Mouse (Mus musculus) yolk sac, embryonic 10.5 days (tissue): Measurements from ENCODE around the gene Faf1.
A peak's percentile ranks its signal among the peaks of the same experiment; 100 is the strongest.

ENCODE experiments used
- DNase-seq: peaks from one replicate; pipeline ENCODE4 v3.0.0-alpha.2; 2017; ENCODE audit warnings: low spot score

Gene Faf1

DNA sequence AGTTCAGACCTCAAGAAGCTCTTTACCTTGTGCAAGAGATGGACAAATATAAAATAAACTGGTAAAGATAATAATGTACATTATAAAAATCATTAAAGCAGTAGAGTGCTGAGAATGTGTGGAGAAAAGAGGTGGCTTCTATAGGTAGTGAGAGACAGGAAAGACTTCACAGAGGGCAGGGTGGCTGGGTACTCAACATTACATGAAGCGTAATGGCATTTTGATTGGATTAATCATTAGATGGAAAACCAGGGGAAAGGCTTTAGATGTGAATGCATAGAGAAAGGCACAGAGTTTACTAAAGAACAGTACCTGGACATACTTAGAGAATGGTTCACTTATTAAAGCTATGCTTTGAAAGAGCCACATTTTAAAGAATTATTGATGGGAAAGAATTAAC is 252.7 kb downstream of the Faf1 start:
- DNase-seq = no peak

GRCm38 (mm10) chr4:109930445-109930844 is 254.1 kb downstream of the Faf1 start:
- DNase-seq = no peak

DNA sequence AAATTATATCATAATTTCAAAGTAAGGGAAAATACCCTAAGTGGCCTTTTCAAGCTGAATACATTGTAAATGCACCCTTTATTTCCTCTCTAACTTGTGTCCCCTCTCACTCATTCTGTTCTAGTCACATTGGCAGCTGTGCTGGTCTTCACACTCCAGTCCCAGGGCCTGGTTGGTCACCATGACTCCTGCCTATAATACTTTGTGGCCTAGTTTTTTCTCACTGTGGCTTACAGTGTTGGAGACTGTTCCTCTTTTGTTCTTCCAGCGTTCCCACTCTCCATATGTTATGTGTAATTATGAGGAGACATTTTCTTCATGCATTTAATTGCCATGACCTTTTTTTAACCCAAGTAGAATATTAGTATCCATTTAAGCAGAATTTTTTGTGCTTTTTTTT is 254.5 kb downstream of the Faf1 start:
- DNase-seq = no peak

GRCm38 (mm10) chr4:109936557-109936956 is 260.2 kb downstream of the Faf1 start:
- DNase-seq = no peak

GRCm38 (mm10) chr4:109939291-109939690 is 262.9 kb downstream of the Faf1 start:
- no peak for DNase-seq

DNA sequence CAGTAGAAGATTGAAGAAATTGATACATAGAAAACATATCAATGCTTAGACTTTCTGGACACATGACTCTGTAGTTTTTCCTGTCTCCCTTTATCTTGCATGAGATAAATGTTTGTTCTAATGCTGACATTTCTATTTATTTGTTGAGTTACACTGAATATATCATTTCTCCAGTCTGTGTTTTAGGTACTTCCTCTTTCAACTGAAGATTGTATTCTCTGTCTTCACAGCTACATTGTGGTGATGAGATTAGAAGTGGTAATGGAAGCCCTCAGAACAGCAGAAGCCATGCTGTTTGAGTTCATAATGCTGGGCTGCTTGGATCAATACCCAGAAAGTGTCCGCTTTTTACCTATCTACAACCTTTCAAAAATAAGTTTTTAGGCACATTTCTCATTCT is 269.2 kb downstream of the Faf1 start:
- no peak for DNase-seq

DNA sequence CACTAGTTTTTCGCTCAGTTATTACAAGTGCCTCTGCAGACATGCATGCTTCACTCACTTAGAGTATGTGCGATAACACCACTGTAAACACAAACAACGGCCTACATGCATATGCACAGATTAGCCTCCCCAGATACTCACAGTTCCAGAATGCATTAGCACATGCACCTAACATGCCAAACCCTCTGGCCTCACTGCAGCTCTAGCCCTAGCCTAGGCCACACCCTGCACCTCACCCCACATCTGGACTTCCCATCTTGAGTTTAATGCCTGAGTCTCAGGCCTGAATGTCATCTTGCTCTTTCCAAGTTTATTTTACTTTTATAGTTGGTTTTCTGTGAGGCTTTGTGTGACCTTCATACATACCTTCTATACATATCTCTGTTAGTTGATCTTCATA is 272.9 kb downstream of the Faf1 start:
- DNase-seq = no peak

DNA sequence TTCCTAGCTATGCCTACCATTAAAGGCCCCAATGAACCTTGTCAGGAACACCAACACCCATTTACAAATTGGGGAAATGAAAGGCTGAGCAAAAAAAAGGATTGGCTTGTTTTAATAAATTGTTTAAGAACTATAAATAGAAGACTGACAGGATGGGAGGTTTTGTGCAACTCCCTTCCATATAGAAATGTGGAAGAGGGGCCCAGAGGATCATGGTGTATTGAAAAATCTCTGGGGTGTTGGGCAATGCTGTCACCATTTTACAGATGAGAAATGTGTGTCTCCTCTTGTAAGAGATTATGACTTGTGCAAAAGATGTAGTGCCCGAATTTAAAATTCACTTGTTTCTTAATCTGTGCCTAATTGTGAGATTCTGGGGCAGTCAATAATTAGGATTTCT is 277.1 kb downstream of the Faf1 start:
- DNase-seq = no peak

DNA sequence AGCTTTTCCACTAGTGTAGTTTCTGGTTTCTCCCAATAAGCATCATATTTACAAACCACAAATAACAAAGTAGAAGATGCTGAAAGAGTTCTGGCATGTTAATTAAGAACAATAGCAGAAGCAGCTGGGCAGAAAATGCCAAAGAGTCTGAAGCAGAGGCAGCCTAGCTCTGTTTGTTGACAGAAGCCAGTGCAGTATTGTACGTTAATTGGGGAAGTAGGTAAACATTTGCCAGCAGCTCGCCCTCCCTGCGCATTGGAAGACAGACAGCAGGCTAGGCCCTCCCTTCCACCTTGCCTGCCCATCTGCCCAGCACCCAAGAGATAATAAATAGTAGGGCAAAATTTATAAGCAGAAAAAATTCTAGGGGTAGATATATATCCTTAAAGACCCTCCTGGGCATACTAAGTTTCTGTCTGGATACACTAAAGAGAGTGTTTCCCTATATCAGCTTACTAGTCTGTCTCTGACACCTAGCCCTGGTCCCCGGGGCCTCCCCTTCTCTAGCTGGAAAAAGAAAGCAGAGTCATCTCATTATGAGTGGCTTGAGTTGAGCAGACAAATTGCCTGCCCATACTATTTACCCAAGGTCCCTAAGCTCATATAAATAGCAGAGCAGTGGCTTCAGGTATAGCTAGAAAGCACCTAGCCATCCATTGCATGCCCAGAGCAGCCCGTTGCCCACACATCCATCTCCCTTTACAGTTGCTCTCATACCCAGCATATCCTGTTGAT is 284.0 kb downstream of the Faf1 start:
- no peak for DNase-seq

GRCm38 (mm10) chr4:109963570-109964279 is 287.3 kb downstream of the Faf1 start:
- no peak for DNase-seq

- DNase-seq = no peak
These were observed 293.2 kb downstream of the Faf1 start for GRCm38 (mm10) chr4:109969561-109969960.

DNA sequence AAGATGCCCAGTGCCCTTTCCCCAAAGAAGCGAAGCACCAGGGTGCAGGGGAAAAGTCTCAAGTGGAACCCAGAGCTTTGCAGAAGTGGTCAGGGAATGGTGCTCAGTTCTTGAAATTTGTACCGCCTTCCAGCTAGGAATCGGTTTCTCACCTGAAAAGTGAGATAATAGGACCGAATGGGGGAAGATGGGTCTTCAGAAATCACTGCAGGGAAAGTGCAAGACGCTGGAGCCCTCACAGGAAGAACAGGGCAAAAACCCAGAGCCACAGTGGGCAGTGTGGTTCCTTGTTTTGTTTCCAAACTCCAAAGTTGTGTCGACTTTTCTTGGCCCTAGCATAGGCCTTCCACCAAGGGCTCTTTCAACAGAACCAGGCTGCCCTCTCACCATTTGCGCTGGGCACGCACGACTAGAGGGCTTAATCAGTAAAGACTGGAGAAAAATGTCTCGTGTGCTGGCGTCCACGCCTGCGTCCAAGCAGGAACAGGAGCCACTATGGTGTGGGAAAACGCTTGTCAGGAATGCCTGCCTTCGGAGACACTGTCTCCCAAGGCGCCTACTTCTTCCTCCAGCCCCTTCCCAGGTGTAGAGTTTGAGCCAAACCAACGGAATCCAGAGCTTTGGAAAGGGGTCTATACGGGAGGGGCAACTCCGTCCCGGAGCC is 297.7 kb downstream of the Faf1 start:
- no peak for DNase-seq

GRCm38 (mm10) chr4:109974655-109975380 is 298.4 kb downstream of the Faf1 start:
- no peak for DNase-seq

- no peak for DNase-seq
These were observed 299.2 kb downstream of the Faf1 start for GRCm38 (mm10) chr4:109975381-109976240.

GRCm38 (mm10) chr4:109976273-109977147 is 300.1 kb downstream of the Faf1 start:
- peak; percentile 11 for DNase-seq

GRCm38 (mm10) chr4:109977148-109978067 is 301.0 kb downstream of the Faf1 start, which contains the start of gene Dmrta2:
Gene Dmrta2 (plus strand): TSS chr4:109978053.
- DNase-seq = peak; percentile 80

GRCm38 (mm10) chr4:109978068-109978857 is 301.9 kb downstream of the Faf1 start:
- peak; percentile 70 for DNase-seq

DNA sequence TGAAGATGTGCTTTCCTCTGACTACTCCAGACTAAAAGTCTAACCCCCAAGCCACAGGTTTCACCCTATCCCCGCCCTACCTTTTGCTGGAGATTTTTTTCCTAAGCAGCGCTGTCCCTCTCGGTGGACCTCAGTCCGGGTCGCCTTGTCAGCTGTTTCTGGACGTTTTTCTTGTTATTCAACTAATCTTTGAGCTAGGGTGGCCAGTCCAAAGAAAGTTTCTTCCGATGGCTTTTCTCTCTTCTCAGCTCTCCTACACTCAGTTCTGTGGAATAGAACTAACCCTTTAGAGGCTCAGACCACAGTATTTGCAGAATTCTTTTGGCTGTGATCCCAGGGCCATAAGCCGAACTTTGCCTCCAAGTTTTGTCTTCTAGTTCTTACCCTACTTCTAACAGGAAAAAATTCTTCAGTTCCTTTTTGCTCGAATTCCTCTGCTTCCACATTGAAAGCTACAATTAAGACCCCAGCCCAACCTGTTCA is 302.5 kb downstream of the Faf1 start:
- DNase-seq = no peak
